Mouse (Mus musculus): ENCODE measurements around the gene Ap1g2. TPM values are rescaled to one million over a fixed set of nuclear protein-coding genes. Genes with fewer than 3 reads are reported as not detected.

Gene Ap1g2
- polyA plus RNA-seq (2017; shearing (Covaris generic)), result 137 TPM

DNA sequence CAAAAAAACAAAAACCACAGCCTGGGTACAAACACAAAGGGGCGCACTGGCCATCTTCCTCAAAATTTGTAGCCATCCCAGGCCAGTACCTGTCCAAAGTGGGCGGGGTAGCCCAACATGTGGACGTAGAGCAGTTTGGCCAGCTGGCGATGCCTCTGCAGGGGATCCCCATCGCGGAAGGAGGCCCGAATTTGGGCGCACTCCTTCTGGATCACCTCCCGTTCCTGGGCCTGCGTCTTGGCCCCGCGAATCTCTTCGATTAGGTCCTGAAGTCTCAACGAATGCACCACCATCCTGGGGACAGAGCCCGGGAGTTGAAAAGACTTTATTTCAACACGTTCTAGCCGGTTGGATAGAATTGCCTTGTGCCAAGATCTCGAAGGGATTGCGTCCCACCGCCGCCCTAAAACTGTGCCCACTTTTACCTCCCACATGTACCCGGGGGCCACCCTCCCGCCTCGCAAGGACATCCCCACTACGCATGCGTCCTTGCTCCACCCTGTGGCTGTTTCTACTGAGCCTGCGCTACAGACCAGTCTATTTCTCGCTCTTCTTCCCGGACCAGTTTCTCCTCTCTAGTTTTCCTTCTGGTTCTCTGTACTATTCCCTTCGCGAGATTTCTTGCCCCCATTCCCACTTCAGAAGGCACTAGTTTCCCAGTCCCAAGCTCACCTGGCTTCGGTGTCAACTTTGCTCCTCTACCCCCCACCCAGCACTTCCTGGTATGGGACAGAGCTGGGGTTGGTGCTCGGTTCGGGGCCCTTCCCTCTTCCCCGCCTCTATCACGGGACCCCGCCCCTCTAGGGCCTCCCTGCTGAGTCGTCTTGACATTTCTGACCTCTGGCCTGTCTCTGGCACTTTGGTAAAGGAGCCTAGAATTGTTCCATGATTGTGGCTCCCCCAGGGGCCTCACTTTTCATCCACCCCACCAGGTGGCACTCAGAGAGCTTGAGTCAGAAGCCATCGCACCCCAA is at the start of gene Ap1g2:
Ap1g2 (minus strand) TSS at position 758 of the 974 bp plus-strand sequence.

GRCm38 (mm10) chr14:55116425-55117200 is 10.2 kb upstream of the Ap1g2 start, which contains the start of gene Jph4:
Gene Jph4 (minus strand): TSS chr14:55116935.

DNA sequence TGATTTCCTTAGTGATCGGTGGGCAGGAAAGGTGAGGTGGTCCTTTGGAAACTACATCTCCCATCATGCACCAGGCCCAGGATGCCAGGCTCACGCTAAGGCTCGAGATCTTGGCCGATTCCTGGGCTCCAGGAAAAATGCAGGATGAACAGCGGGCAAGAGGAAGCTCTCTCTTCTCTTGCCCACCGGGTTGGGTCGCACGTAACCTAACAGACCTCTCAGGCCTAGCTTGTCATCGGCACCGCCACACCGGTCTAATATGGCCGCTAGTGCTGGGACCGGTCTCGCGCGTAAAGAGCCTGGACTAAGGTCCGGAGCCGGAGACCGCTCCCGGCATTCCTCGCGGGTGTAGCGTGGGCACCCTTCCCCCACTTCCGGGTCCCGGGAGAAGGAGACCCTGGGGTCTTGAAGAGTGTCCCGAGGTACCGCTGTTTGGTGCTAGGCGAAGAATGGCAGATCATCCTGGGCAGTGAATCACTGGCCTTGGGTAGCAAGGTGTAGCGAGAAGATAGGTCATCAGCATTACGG is 11.6 kb downstream of the Ap1g2 start, which contains the start of gene Thtpa:
Thtpa (plus strand) TSS at position 81 of the 528 bp plus-strand sequence.

GRCm38 (mm10) chr14:55092011-55092577 is 14.3 kb downstream of the Ap1g2 start, which contains the start of gene Zfhx2:
Gene Zfhx2 (minus strand): TSS chr14:55092324.

Other genes starting within 250 kb of the Ap1g2 start
- gene Homez, start 235.6 kb downstream of the Ap1g2 start, polyA plus RNA-seq (2017; shearing (Covaris generic)), result 3.7 TPM
- gene Ppp1r3e, start 229.0 kb downstream of the Ap1g2 start, polyA plus RNA-seq (2017; shearing (Covaris generic)), result 2.7 TPM
- gene Bcl2l2, start 223.2 kb downstream of the Ap1g2 start, polyA plus RNA-seq (2017; shearing (Covaris generic)), result 0.25 TPM
- gene Gm20521, start 223.2 kb downstream of the Ap1g2 start, polyA plus RNA-seq (2017; shearing (Covaris generic)), result not detected
- gene Pabpn1, start 214.1 kb downstream of the Ap1g2 start, polyA plus RNA-seq (2017; shearing (Covaris generic)), result 229 TPM
- 2.7 TPM for gene Slc22a17, start 193.5 kb downstream of the Ap1g2 start, polyA plus RNA-seq (2017; shearing (Covaris generic))
- not detected for gene Efs, start 180.5 kb downstream of the Ap1g2 start, polyA plus RNA-seq (2017; shearing (Covaris generic))
- not detected for gene Il25, start 173.9 kb downstream of the Ap1g2 start, polyA plus RNA-seq (2017; shearing (Covaris generic))
- not detected for gene Cmtm5, start 170.3 kb downstream of the Ap1g2 start, polyA plus RNA-seq (2017; shearing (Covaris generic))
- not detected for gene Myh6, start 139.7 kb downstream of the Ap1g2 start, polyA plus RNA-seq (2017; shearing (Covaris generic))
- not detected for gene Gm17428, start 129.7 kb downstream of the Ap1g2 start, polyA plus RNA-seq (2017; shearing (Covaris generic))
- not detected for gene Myh7, start 112.0 kb downstream of the Ap1g2 start, polyA plus RNA-seq (2017; shearing (Covaris generic))
- 144 TPM for gene Ngdn, start 91.1 kb downstream of the Ap1g2 start, polyA plus RNA-seq (2017; shearing (Covaris generic))
- 4.0 TPM for gene Zfhx2, start 14.3 kb downstream of the Ap1g2 start, polyA plus RNA-seq (2017; shearing (Covaris generic))
- gene Thtpa, start 11.8 kb downstream of the Ap1g2 start, polyA plus RNA-seq (2017; shearing (Covaris generic)), result 3.3 TPM
- gene Jph4, start 10.3 kb upstream of the Ap1g2 start, polyA plus RNA-seq (2017; shearing (Covaris generic)), result not detected
- not detected for gene Dhrs2, start 115.4 kb upstream of the Ap1g2 start, polyA plus RNA-seq (2017; shearing (Covaris generic))